Mouse (Mus musculus): Measurements from ENCODE around the gene Arhgef26. TPM values are rescaled to one million over a fixed set of nuclear protein-coding genes. Genes with fewer than 3 reads are reported as not detected.
A peak's percentile ranks its signal among the peaks of the same experiment; 100 is the strongest.

Gene Arhgef26
- polyA plus RNA-seq, 1 experiment from 2014 or later: 13.0 TPM

- 0 out of 2 replicates have a peak, but pooled peaks have one; percentile 1 for TF ChIP-seq CTCF (IDR thresholded peaks at IDR 0.05; ENCODE audit: low read depth)
- Histone ChIP-seq H3K9ac (ENCODE audit: low read depth, low read length) (peak overlapping the region; percentile 65), H3K4me1 (replicated peaks; ENCODE audit: control insufficient read depth, insufficient read depth, low read length) (peaks cover 12% of the 10 kb centered on the region; the same call in 1 of the 2 replicates), H3K4me2 (replicated peaks; ENCODE audit: low read depth) (peak overlapping the region; percentile 67), H3K36me3 (ENCODE audit: control insufficient read depth, insufficient read depth) (no peaks in the 10 kb centered on the region), H3K9me3 (ENCODE audit: control insufficient read depth) (no peaks in the 10 kb centered on the region), H3K27me3 (replicated peaks; ENCODE audit: control insufficient read depth, insufficient read depth, low read length) (no peaks in the 10 kb centered on the region), H3K27ac (ENCODE audit: low read depth, low read length) (peak overlapping the region; percentile 89), H3K4me3 (ENCODE audit: low read depth, low read length) (peak overlapping the region; percentile 85)
- 1% methylated on average over 67 of the region's 68 CpGs for WGBS
- peak; percentile 96 for ATAC-seq
Observed at GRCm38 (mm10) chr3:62338854-62339515, 841 bp downstream of the Arhgef26 start.

DNA sequence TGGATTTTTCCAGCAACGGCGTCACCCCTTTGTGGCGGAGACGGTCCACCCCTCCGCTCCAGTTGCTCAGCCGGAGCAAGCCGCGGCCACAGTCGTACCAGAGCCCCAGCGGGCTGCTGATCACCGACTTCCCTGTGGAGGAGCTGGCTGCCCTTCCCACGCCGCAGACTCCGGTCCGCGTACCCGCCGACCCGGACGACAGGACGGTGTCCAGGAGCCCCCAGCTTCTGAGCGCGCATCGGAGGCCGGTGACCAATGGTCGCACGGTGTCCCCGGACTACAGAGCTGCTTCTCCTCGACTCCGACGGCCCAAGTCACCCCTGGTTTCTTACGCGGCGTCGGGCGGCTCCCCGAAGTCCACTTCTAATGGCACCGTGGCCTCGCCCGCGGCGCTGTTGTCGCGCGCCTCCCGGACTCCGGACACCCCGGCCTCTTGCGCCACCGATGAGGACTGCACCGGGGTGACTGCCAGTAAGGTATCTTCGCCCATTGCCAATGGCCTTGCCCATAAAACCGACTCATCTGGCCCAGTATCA, 1.4 kb downstream of the Arhgef26 start:
- peak; percentile 39 for TF ChIP-seq CTCF (IDR thresholded peaks at IDR 0.05; ENCODE audit: low read depth)
- Histone ChIP-seq H3K4me2 (replicated peaks; ENCODE audit: low read depth) (peak overlapping the region; percentile 67), H3K27me3 (replicated peaks; ENCODE audit: control insufficient read depth, insufficient read depth, low read length) (no peaks in the 10 kb centered on the region), H3K9me3 (ENCODE audit: control insufficient read depth) (no peaks in the 10 kb centered on the region), H3K27ac (ENCODE audit: low read depth, low read length) (peak overlapping the region; percentile 89), H3K4me1 (replicated peaks; ENCODE audit: control insufficient read depth, insufficient read depth, low read length) (peaks cover 12% of the 10 kb centered on the region; the same call in 1 of the 2 replicates), H3K4me3 (ENCODE audit: low read depth, low read length) (peak overlapping the region; percentile 85), H3K36me3 (ENCODE audit: control insufficient read depth, insufficient read depth) (no peaks in the 10 kb centered on the region), H3K9ac (ENCODE audit: low read depth, low read length) (peak overlapping the region; percentile 65)
- under 1% methylated on average over 51 of the region's 53 CpGs for WGBS
- ATAC-seq: peak; percentile 63

DNA sequence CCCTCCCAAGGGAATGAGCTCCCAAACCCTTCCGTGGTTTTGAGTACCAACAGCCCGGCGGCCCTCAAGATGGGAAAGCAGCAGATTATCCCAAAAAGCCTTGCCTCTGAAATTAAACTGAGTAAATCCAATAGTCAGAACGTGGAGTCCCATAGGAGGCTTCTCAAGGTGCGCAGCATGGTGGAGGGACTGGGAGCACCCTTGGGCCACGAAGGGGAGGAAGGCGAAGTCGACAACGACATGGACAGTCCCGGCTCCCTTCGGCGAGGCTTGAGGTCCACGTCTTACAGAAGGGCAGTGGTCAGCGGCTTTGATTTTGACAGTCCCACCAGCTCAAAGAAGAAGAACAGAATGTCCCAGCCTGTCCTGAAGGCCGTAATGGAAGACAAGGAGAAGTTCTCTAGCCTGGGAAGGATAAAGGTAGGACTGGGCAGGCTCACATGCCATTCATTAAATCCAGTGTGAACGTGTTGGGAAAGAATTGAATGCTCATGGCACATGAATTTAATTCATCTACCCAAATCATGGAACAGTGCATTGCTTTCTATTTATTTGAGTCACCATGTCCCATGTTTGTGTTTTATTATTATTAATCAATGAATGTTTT, 2.1 kb downstream of the Arhgef26 start:
- peaks cover 12% of the 10 kb centered on the region; the same call in 1 of the 2 replicates for H3K4me1 ChIP-seq (replicated peaks; ENCODE audit: control insufficient read depth, insufficient read depth, low read length)
- no peaks in the 10 kb centered on the region for H3K27me3 ChIP-seq (replicated peaks; ENCODE audit: control insufficient read depth, insufficient read depth, low read length)
- H3K27ac ChIP-seq (ENCODE audit: low read depth, low read length): peak overlapping the region; percentile 89
- peaks cover 3% of the 10 kb centered on the region; the same call in 1 of the 2 replicates for H3K36me3 ChIP-seq (ENCODE audit: control insufficient read depth, insufficient read depth)
- H3K9me3 ChIP-seq (ENCODE audit: control insufficient read depth): no peaks in the 10 kb centered on the region
- H3K4me2 ChIP-seq (replicated peaks; ENCODE audit: low read depth): peak overlapping the region; percentile 67
- WGBS: 9% methylated on average over 16 of the region's 16 CpGs
- H3K9ac ChIP-seq (ENCODE audit: low read depth, low read length): peak overlapping the region; percentile 65
- no peak for TF ChIP-seq CTCF (IDR thresholded peaks at IDR 0.05; ENCODE audit: low read depth)
- no peak for ATAC-seq
- peak overlapping the region; percentile 85 for H3K4me3 ChIP-seq (ENCODE audit: low read depth, low read length)

- 16% methylated on average over 2 of the region's 2 CpGs for WGBS
Observed at GRCm38 (mm10) chr3:62340861-62341260, 2.7 kb downstream of the Arhgef26 start.

GRCm38 (mm10) chr3:62341496-62342205, 3.5 kb downstream of the Arhgef26 start:
- H3K27me3 ChIP-seq (replicated peaks; ENCODE audit: control insufficient read depth, insufficient read depth, low read length): no peaks in the 10 kb centered on the region
- no peak overlapping the region for H3K27ac ChIP-seq (ENCODE audit: low read depth, low read length)
- peaks cover 7% of the 10 kb centered on the region for H3K36me3 ChIP-seq (ENCODE audit: control insufficient read depth, insufficient read depth)
- WGBS: 22% methylated on average over 3 of the region's 3 CpGs
- no peaks in the 10 kb centered on the region for H3K9me3 ChIP-seq (ENCODE audit: control insufficient read depth)
- peak overlapping the region; percentile 85 for H3K4me3 ChIP-seq (ENCODE audit: low read depth, low read length)
- H3K4me2 ChIP-seq (replicated peaks; ENCODE audit: low read depth): peak overlapping the region; percentile 67
- no peak for TF ChIP-seq CTCF (IDR thresholded peaks at IDR 0.05; ENCODE audit: low read depth)
- H3K9ac ChIP-seq (ENCODE audit: low read depth, low read length): no peak overlapping the region
- ATAC-seq: no peak
- H3K4me1 ChIP-seq (replicated peaks; ENCODE audit: control insufficient read depth, insufficient read depth, low read length): peaks cover 12% of the 10 kb centered on the region; the same call in 1 of the 2 replicates

More at GRCm38 (mm10) chr3:62340861-62341260, 2.7 kb downstream of the Arhgef26 start:
- H3K27ac ChIP-seq (ENCODE audit: low read depth, low read length): no peak overlapping the region
- no peak for ATAC-seq
- peak overlapping the region; percentile 85 for H3K4me3 ChIP-seq (ENCODE audit: low read depth, low read length)
- H3K9ac ChIP-seq (ENCODE audit: low read depth, low read length): no peak overlapping the region
- no peak for TF ChIP-seq CTCF (IDR thresholded peaks at IDR 0.05; ENCODE audit: low read depth)
- H3K36me3 ChIP-seq (ENCODE audit: control insufficient read depth, insufficient read depth): peaks cover 4% of the 10 kb centered on the region; the same call in 1 of the 2 replicates
- peak overlapping the region; percentile 67 for H3K4me2 ChIP-seq (replicated peaks; ENCODE audit: low read depth)
- H3K9me3 ChIP-seq (ENCODE audit: control insufficient read depth): no peaks in the 10 kb centered on the region
- H3K27me3 ChIP-seq (replicated peaks; ENCODE audit: control insufficient read depth, insufficient read depth, low read length): no peaks in the 10 kb centered on the region
- peaks cover 12% of the 10 kb centered on the region; the same call in 1 of the 2 replicates for H3K4me1 ChIP-seq (replicated peaks; ENCODE audit: control insufficient read depth, insufficient read depth, low read length)

All from intestine, postnatal 0 days (tissue).